Mouse (Mus musculus): Measurements from ENCODE around the gene Cdh26. TPM values are rescaled to one million over a fixed set of nuclear protein-coding genes. Genes with fewer than 3 reads are reported as not detected.

Gene Cdh26
- total RNA-seq, 4 experiments from 2014 or later: 0.11 to 0.40 (median 0.20) TPM

DNA sequence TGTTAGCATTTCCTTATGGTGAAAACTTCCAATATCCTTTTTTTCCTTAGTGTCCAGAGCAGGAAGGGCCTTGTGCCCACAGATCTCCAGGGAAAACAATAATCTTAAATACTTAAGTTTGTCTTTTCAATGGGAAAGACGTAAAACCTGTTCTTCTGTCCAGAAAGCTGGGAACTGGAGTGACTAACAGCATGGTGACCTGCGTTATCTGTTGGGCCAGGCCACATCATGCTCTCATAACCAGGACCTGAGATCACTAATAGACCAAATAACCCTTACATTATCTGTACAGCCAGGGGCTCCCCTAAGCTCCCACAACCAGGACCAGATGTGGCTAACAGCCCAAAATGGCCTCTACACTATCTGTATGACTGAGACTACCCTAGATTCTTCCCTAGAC is 3.6 kb downstream of the Cdh26 start:
- DNase-seq (ENCODE audit: low spot score in 2 of 2): no peak

DNA sequence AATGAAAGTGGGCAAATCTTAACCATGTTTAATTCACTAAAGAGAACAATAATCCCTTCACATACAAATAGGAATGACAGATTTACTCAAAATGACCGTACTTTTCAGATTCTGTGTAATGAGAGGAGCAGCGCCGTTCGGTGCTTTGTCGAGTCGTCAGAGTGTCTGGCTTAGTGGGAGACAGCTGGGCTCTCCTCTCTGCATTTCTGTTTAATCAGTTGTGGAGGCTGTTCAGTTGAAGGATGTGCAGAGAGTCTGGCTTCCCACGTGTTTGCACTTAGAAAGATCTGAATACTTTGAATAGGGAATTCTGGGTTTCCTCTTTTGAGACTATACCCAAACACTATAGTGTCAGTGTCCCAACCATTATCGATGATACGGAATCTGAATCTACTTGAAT is 7.0 kb downstream of the Cdh26 start:
- no peak for DNase-seq (ENCODE audit: low spot score in 2 of 2)

DNA sequence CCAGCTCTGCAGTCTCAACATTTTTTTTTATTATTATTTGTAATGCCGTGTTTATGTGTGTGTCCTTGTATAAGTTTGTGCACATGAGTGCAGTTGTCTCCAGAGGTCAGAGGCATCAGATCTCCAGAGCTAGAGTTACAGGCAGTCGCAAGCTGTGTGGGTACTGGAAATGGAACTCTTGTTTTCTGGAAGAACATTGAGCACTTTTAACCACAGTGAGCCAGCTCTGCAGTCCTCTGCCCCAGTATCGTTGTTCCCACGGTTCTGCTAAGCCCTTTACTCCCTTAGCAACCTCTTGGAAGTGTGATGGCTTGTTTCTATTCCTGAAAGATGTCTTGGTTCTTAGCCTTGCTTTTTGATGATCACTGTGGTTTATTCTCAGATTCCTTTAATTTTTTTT is 19.1 kb downstream of the Cdh26 start:
- DNase-seq (ENCODE audit: low spot score in 2 of 2): no peak

DNA sequence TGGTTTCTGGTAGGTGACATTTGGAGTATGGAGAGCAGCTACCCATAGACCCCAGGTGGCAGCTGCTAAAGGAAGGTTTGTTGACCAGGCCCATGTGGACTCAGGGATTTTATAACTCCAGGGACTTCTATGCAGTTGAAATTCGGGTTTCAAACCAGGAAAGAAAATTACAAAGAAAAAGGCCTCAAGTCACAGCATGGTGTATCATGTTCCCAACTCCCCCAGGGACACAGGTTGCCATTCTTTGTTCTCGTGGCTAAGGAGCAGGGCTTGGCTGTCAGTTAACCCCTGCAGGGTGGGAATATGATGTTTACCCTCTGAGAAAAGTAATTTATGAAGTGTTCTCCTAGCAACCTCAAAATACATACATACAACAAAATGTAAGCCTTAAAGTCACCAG is 19.9 kb downstream of the Cdh26 start:
- DNase-seq (ENCODE audit: low spot score in 2 of 2): no peak

DNA sequence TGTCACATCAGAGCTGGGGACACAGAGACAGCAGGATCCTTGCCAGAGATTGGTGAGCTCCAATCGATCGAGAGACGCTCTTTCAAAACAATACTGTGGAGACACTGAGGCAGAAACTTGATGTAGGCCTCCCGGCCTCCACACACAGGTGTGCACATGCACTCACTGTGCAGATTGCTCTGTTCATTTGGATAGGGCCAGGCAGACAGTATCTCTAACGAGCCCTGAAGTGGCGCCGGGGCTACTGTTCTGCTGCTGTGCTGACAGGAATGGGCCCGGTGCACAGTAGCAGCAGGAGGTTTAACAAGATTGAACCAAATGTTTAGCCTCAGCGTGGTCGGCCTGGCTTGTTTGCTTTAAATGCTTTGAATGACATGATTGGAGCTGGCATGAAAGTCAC is 20.6 kb downstream of the Cdh26 start:
- no peak for DNase-seq (ENCODE audit: low spot score in 2 of 2)

DNA sequence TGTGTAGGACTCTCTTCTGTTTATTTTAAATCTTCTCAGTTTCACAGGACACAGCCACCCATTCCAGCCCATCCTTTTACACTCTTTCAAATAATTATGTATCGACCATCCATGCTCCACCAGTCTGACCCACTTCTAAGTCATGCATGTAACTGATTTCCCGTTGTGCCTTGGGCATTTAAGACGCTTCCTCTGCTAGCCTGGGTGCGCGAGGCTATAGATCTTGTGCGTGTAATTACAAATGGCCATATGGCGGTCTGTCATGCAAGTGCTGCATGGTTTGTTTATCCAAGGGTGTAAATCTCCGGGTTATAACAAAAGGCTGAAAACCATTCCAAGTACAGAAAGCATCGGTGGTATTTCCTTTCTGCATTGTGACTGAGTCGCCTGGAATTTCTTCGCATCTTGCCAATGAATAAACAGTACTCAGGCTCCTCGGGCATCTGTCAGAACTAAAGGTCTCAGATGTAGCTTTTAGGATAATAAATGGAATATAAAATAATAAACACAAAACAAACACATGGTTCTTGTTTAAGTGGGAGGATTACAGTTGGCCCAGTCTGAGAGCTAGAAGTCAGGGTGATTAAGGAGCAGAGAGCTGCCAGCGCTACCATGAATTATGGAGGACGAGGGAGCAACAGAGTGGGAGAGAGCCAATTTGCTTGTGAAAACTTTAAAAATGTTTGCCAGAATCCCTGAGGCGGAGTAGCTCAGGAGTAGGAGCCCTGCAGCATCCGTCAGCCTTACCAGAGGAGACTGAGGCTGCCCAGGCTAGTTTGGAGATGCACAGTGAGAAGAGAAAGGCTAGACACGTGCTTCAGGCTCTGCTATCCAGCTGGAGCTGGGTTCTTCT is 24.6 kb downstream of the Cdh26 start:
- DNase-seq (ENCODE audit: low spot score in 2 of 2): no peak

DNA sequence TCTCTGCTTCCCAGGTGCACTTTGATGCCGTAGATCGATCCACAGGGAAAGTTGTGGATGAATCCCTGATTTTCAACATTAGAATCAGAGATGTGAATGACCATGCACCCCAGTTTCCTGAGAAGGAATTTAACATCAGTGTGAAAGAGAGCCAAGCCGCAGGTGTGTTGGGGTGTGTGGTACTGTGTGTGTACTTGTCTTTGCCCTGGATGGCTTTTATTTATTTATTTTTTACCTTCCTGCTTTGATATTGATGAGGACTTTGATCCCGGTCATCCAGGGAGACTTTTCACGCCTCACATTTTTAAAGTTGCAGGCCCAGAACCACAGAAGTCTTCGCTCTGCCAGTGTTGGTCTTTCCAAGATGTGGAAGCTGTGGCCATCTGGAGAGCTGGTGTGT is 27.1 kb downstream of the Cdh26 start:
- no peak for DNase-seq (ENCODE audit: low spot score in 2 of 2)

DNA sequence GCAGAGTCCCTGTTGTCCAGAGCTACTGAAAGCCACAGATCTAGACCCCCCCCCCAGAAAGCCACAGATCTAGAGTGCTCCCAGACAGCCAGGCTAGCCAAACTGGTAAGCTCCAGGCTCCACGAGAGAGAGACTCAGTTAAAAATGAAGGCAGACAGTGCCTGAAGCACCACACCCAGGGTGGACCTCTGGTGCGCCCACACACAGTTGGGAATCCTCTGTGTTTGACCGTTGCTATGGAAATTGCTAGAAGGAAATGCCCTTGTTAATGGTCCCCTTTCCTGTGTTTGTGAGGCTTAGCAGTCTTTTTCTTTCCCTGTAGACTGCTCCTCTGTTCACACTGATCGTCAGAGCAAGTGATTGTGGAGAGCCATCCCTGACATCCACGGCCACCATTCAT is 30.0 kb downstream of the Cdh26 start:
- no peak for DNase-seq (ENCODE audit: low spot score in 2 of 2)

DNA sequence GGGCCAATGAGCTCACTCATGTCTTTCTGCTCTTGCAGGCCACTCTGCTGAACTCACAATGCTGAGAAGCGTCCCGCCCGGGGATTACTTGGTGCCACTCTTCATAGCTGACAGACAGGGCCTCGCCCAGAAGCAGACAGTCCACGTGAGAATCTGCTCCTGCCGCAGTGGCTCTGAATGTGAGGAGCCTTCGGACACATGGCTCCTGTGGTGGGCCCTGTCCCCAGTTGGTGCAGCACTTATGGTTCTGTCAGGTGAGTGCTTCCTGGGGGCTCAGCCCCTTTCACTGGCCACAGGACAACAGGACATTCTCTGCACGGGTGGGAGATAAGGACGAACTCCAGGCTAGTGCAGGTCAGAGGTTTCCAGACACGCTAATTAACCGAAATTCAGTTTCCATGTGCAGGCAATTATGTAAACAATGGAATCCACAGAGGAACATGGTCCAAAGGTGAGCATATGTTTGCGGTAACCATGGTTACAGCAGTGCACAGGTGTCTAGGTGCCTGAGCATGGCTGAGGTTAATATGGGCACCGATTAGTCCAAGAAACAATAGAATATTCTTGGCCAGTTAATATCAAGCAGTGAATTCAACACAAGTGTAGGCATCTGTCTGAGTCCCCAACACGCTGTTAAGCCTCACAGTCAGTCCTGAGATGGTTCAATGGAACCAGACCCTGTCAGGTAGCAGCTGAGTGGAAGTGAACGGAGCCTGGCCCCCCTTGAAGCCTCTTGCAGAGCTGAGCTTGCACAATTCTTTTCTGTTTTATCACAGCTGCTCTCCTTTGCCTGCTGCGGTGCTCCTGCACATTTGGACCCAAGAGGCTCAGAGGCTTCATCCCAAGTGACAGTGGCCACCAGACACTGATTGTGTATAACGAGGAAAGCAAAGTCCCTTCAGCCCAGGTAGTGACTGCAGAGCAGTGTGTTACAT is 41.5 kb downstream of the Cdh26 start:
- DNase-seq (ENCODE audit: low spot score in 2 of 2): no peak

DNA sequence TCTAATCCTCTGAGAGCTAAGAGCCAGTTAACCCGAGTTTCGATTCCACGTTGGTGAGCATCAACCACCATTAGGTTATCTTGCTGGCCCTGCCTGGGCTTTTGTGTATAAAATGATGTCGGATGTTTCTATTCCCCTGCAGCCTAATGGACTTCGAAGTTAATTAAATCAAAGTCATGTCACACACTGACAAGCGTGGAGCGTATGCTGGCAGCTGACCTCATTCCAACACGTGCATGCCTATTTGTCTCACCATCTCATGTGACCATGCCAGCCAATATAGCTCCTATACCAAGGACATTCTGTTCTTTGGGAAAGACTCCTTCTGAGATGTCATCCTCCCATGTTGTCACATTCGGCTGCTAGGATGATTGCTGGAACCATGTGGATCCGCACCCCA is 43.6 kb downstream of the Cdh26 start:
- DNase-seq (ENCODE audit: low spot score in 2 of 2): peak in 1 of 2 experiments; percentile 15

DNA sequence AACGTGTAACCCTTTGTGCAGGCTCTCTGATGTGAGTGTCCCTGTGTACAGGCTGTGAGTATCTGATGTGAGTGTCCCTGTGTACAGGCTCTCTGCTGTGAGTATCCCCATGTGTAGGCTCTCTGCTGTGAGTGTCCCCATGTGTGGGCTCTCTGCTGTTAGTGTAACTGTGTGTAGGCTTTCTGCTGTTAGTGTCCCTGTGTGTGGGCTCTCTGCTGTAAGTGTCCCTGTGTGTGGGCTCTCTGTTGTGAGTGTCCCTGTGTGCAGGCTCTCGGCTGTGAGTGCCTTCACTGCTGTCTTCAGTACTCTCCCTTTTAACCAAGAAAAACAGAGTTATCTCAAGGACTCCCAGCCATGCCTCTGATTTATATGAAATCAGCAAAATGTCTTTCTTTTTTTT is 46.9 kb downstream of the Cdh26 start:
- DNase-seq (ENCODE audit: low spot score in 2 of 2): peak in 1 of 2 experiments; percentile 51

DNA sequence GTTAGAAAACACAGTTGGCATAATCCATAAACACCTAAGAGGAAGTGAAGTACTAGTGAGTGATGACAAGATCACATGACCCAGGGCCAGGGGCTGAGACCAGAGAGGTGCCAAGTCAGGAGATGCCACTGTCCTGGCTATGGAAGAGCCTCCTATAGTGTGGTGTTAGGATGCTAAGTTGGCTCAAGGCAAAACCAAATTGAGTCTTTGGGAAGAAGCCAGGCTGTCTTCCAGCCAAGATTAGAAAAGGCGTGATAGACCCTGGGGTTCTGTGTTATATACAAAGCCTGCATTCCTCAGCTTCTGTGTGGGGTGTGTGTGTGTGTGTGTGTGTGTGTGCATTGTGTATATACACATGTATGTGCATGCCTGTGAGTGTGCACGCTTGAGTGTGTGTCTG is 48.7 kb downstream of the Cdh26 start:
- DNase-seq (ENCODE audit: low spot score in 2 of 2): no peak

DNA sequence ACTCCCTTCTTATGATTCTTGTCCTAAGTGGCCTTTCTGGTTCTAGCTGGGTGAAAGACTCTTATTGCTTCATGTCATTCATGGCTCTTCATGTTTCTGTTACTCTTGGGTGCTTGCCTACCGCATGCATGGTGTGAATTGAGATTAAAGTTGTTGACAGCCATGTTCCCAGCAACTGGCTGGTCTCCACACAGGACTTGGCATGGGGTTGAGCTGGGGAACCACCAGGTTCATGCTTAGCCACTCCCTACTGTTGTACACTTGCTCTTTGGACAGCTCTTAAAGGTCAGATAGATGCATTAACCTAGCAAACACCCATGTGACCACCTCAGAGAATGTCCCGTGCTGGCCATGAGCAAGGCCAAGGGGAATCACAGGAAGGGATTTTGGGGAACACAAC is 50.6 kb downstream of the Cdh26 start:
- no peak for DNase-seq (ENCODE audit: low spot score in 2 of 2)

DNA sequence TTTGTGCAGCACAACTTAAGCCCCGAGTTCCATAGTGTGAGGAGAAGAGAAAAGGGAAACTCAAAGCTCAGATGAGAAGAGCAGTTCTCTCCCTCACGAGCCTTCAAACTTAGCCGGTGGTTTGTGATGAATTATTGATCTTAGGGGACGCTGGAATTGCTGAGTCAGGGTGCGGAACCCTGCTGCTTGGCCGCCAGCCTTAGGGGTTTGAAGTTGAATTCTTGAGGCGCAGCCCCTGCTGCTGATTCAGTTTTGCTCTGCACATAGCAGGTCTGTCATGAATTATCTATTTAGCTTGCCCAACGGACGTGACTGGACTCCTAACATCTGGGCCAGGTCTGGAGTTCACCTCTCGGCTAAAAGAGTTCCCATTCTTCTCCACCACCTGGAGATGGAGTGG is 53.1 kb downstream of the Cdh26 start:
- DNase-seq (ENCODE audit: low spot score in 2 of 2): no peak

DNA sequence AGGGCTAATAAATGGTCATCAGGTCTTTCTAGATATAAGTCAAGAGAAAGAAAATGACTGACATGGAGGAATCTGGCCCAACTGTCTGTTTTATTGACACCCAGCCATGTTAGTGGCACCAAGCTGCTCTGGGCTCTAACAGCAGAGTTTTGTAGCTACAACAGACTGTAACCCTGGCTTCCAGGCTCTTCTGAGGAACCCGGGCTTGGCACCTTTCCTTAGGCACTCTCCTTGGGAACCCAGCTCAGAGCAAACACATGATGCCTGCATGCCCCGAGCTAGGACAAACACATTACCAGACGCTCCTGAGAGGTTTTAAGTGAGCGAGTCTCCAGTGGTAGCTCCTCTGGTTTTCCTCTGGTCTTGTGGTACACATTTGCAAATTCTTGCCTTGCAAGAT is 57.9 kb downstream of the Cdh26 start:
- DNase-seq (ENCODE audit: low spot score in 2 of 2): no peak

DNA sequence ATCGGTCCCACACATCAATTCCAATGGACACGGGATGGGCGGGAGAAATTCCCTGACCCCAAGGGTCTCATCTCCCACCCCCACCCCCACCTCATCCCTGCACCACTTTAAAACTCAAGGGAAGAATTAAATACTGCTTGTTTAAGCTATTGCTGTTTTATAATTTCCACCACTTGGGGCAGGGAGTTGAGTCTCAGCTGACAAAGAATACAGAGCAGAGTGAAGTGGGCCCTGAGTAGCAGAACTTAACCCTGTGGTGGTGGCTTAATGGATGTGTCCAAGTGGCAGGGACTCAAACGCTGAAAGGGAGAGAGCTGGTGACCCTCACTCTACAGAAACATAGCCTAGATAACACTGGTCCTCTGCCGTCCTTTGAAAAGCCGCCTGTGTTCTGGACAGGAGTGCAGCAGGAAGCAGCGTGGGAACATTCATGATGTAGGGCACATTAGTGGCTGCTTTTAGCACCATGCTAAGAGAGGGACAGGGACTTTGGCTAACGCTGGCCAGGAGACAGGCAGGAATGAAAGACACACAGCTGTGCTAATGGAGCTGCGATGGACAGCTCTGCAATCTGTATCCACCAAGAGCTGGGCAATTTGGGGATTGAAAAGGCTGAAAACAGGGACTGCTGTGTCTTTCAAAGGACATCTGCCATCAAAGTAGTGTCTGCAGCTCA is 60.1 kb downstream of the Cdh26 start:
- no peak for DNase-seq (ENCODE audit: low spot score in 2 of 2)

DNA sequence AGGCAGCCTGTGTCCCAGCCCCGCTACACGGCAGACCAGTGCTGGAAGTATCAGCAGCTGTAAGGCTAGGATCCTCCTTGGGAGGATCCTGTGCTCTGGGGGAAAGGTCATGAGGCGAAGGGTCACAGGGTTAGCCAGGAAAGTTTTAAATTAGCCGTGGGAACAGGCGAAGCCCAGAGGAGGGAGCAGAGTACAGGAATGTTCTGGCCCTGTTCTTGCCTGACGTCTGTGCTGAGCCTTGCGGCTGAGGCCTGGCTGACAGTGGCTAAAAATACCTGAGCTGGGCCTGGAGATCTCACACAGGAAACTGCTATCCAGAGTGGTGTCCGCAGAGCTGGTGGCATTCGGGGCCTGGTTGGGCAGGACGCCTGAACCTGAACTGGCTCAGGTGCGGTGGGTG is 63.7 kb downstream of the Cdh26 start:
- no peak for DNase-seq (ENCODE audit: low spot score in 2 of 2)

DNA sequence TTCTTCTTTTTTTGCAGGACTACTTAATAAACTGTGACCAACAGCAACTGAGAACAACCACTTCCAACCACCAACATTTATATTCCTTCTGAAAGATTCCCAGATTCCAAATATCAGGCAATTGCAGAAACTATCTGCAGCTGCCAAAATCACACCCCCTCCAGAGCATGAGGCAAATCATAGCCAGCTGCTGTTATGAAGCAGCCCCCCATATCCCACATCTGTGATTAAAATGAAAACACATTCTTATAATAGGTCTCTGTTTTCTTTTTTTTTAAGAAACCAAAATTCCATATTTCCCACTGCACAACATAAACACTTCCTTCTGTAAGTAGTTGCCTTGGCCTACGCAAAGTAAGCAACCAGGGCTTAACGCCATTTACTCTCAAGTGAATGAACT is 65.5 kb downstream of the Cdh26 start:
- DNase-seq (ENCODE audit: low spot score in 2 of 2): no peak

DNA sequence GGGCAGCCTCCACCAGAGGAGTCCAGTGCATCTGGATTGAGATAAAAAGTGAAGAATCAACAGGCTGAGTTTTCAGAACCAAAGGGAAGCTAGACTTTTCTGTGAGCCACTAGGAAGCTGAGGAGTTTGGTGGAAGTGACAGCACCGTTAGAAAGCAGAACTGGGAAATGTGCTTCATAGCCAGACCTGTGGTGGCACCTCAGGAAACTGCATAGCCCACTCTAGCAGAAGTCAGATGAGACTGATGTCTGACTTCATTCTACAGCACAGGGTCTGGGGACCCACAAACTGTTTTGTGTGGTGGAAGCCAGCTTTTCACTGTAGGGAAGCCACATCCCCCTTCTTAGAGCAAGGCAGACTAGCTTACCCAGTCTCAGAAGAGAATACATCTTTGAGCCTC is 67.6 kb downstream of the Cdh26 start:
- no peak for DNase-seq (ENCODE audit: low spot score in 2 of 2)

DNA sequence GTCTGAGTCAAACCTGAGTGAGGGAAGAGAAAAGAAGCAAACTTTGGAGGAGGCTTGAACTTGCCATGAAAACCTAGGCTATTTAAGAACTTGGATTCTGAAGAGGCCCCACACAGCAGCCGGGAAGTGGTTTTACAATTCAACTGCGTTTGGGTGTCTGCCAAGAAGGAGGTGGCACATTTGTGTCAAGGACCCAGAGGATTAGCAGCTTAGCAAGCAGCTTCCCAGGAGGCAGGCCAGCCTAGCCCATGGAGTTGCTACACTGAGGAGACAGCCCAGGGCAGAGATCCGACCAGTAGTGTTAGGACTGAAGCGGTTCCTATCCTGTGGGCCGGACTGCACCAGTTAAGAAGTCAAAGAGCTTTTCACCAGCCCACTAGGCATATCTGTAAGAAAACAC is 68.1 kb downstream of the Cdh26 start:
- peak in 1 of 2 experiments; percentile 26 for DNase-seq (ENCODE audit: low spot score in 2 of 2)

DNA sequence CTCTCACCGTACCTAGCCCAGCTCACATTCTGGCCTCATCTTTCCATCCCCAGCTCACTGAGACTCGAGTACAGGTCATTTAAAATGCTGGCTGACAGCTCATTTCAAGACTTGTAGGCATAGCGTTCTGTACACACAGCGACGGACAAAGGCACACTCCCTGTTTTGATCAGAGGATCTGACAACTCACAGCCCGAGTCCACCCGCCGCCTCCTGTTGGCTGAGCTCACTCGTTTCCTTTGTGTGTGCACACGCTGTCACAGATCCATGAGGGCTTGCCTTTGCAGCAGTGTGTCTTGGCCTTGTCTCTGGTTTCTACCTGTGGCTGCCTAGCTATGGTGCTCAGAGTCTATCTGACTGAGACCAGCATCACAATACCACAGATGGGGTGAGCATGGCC is 72.1 kb downstream of the Cdh26 start:
- DNase-seq (ENCODE audit: low spot score in 2 of 2): no peak

DNA sequence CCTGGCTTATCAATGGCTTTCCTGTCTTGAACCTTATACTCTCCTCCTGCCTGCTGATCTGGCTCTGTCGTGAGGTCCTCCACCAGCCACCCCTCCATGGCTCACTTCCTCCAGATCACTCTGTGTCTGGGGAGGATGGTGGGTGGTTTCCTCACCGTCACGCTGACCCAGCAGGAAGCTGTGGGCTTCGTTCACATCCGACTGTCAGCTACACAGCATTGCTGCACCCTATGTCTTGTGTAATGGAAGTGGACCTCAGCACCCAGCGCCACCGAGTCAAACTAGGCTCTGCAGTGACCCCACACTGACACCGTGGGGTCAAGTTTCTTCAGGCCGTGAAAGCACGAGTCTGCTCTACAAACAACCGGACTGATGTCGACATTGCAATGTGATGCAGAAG is 75.7 kb downstream of the Cdh26 start:
- DNase-seq (ENCODE audit: low spot score in 2 of 2): no peak

Measured in left cerebral cortex, adult 8-10 months (tissue).